Mouse (Mus musculus): ENCODE results near the gene Sertad3. TPM values are rescaled to one million over a fixed set of nuclear protein-coding genes. Genes with fewer than 3 reads are reported as not detected.
A peak's percentile ranks its signal among the peaks of the same experiment; 100 is the strongest.

Sertad3 gene
- polyA plus RNA-seq, 1 experiment from 2014 or later, result 37.6 TPM

DNA sequence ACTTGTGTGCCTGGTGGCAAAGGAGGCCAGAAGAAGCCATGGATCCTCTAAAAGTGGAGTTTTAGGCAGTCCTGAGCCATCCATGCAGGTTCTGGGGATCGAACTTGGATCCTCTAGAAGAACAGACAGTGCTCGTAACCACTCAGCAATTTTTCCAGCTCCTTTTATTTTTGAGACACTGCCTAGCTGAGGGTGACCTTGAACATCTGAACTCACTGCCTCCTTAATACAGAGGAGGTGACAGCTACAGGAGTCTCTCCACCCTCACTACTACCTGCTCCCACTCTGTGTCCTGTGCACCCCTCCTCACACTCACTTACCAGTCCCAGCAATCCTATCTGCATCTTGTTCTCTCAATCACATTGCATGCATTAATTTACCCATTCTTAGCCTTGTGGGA lies 2.0 kb downstream of the Sertad3 start:
- peaks cover 24% of the 10 kb centered on the region for H3K36me3 ChIP-seq (ENCODE audit: control insufficient read depth, insufficient read depth)
- no peak for ATAC-seq (ENCODE audit: low read depth)
- H3K4me3 ChIP-seq (ENCODE audit: low read depth, low read length), result peak overlapping the region; percentile 98
- H3K4me2 ChIP-seq (ENCODE audit: low read depth, low read length), result peak overlapping the region; percentile 78
- peak overlapping the region; percentile 73 for H3K9ac ChIP-seq (ENCODE audit: low read depth, low read length)
- no peaks in the 10 kb centered on the region for H3K27me3 ChIP-seq (ENCODE audit: control insufficient read depth, insufficient read depth, low read depth, low read length)
- peak overlapping the region; percentile 99 for H3K27ac ChIP-seq (ENCODE audit: low read length)
- no peaks in the 10 kb centered on the region for H3K9me3 ChIP-seq (replicated peaks; ENCODE audit: control insufficient read depth, low read length)
- peaks cover 49% of the 10 kb centered on the region for H3K4me1 ChIP-seq (ENCODE audit: control insufficient read depth, low read depth, low read length)
- WGBS (ENCODE audit: insufficient replicate concordance), result 84% methylated on average over 2 of the region's 2 CpGs

DNA sequence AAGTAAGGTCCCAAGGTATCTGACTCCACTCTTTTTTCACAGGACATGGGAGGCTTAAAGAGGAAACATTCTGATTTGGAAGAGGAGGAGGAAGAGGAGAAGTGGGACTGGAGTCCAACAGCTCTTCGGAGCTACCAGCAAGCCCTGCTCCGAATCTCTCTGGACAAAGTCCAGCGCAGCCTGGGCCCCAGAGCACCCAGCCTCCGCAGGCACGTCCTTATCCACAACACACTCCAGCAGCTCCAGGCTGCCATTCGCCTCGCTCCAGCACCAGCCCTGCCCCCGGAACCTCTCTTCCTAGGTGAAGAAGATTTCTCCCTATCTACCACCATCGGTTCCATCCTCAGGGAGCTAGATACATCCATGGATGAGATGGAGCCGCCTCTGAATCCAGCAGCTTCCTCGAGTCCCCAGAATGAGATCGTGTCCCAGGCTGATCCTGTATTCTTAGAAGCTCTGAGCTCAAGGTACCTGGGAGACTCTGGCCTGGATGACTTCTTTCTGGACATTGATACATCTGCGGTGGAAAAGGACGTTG lies 2.6 kb downstream of the Sertad3 start:
- Histone ChIP-seq H3K27ac (ENCODE audit: low read length) (peak overlapping the region; percentile 99), H3K36me3 (ENCODE audit: control insufficient read depth, insufficient read depth) (peaks cover 24% of the 10 kb centered on the region), H3K4me2 (ENCODE audit: low read depth, low read length) (peak overlapping the region; percentile 78), H3K27me3 (ENCODE audit: control insufficient read depth, insufficient read depth, low read depth, low read length) (no peaks in the 10 kb centered on the region), H3K9ac (ENCODE audit: low read depth, low read length) (no peak overlapping the region), H3K4me3 (ENCODE audit: low read depth, low read length) (no peak overlapping the region; the same call in 1 of the 2 replicates), H3K4me1 (ENCODE audit: control insufficient read depth, low read depth, low read length) (peaks cover 55% of the 10 kb centered on the region), H3K9me3 (replicated peaks; ENCODE audit: control insufficient read depth, low read length) (no peaks in the 10 kb centered on the region)
- no peak for ATAC-seq (ENCODE audit: low read depth)
- 88% methylated on average over 14 of the region's 14 CpGs for WGBS (ENCODE audit: insufficient replicate concordance)

- 47% methylated on average over 7 of the region's 7 CpGs for WGBS (ENCODE audit: insufficient replicate concordance)
- Histone ChIP-seq H3K36me3 (ENCODE audit: control insufficient read depth, insufficient read depth) (peaks cover 24% of the 10 kb centered on the region), H3K9me3 (replicated peaks; ENCODE audit: control insufficient read depth, low read length) (no peaks in the 10 kb centered on the region), H3K4me2 (ENCODE audit: low read depth, low read length) (no peak overlapping the region; the same call in 1 of the 2 replicates), H3K27me3 (ENCODE audit: control insufficient read depth, insufficient read depth, low read depth, low read length) (no peaks in the 10 kb centered on the region), H3K4me1 (ENCODE audit: control insufficient read depth, low read depth, low read length) (peaks cover 72% of the 10 kb centered on the region), H3K9ac (ENCODE audit: low read depth, low read length) (0 out of 2 replicates have a peak overlapping the region, but pooled peaks have one; percentile 14), H3K4me3 (ENCODE audit: low read depth, low read length) (no peak overlapping the region), H3K27ac (ENCODE audit: low read length) (peak overlapping the region; percentile 92)
- ATAC-seq (ENCODE audit: low read depth), result no peak
These were observed 5.0 kb downstream of the Sertad3 start for GRCm38 (mm10) chr7:27478561-27478960.

- ATAC-seq (ENCODE audit: low read depth), result no peak
- Histone ChIP-seq H3K27ac (ENCODE audit: low read length) (peak overlapping the region; percentile 92), H3K4me3 (ENCODE audit: low read depth, low read length) (peak overlapping the region; percentile 26; the same call in 1 of the 2 replicates), H3K27me3 (ENCODE audit: control insufficient read depth, insufficient read depth, low read depth, low read length) (no peaks in the 10 kb centered on the region), H3K4me2 (ENCODE audit: low read depth, low read length) (peak overlapping the region; percentile 81), H3K4me1 (ENCODE audit: control insufficient read depth, low read depth, low read length) (peaks cover 79% of the 10 kb centered on the region), H3K36me3 (ENCODE audit: control insufficient read depth, insufficient read depth) (peaks cover 24% of the 10 kb centered on the region), H3K9ac (ENCODE audit: low read depth, low read length) (peak overlapping the region; percentile 24; the same call in 1 of the 2 replicates), H3K9me3 (replicated peaks; ENCODE audit: control insufficient read depth, low read length) (no peaks in the 10 kb centered on the region)
- 66% methylated on average over 1 of the region's 1 CpGs for WGBS (ENCODE audit: insufficient replicate concordance)
These were observed 6.2 kb downstream of the Sertad3 start for GRCm38 (mm10) chr7:27479750-27480149.

GRCm38 (mm10) chr7:27480506-27480905 lies 6.9 kb downstream of the Sertad3 start:
- peak overlapping the region; percentile 73 for H3K9ac ChIP-seq (ENCODE audit: low read depth, low read length)
- 66% methylated on average over 3 of the region's 3 CpGs for WGBS (ENCODE audit: insufficient replicate concordance)
- peaks cover 80% of the 10 kb centered on the region for H3K4me1 ChIP-seq (ENCODE audit: control insufficient read depth, low read depth, low read length)
- no peaks in the 10 kb centered on the region for H3K9me3 ChIP-seq (replicated peaks; ENCODE audit: control insufficient read depth, low read length)
- peak overlapping the region; percentile 54 for H3K4me3 ChIP-seq (ENCODE audit: low read depth, low read length)
- no peaks in the 10 kb centered on the region for H3K27me3 ChIP-seq (ENCODE audit: control insufficient read depth, insufficient read depth, low read depth, low read length)
- H3K36me3 ChIP-seq (ENCODE audit: control insufficient read depth, insufficient read depth), result peaks cover 24% of the 10 kb centered on the region
- H3K4me2 ChIP-seq (ENCODE audit: low read depth, low read length), result peak overlapping the region; percentile 81
- no peak for ATAC-seq (ENCODE audit: low read depth)
- H3K27ac ChIP-seq (ENCODE audit: low read length), result peak overlapping the region; percentile 92

- H3K27me3 ChIP-seq (ENCODE audit: control insufficient read depth, insufficient read depth, low read depth, low read length), result no peaks in the 10 kb centered on the region
- 15% methylated on average over 11 of the region's 11 CpGs for WGBS (ENCODE audit: insufficient replicate concordance)
- no peak for ATAC-seq (ENCODE audit: low read depth)
- H3K4me1 ChIP-seq (ENCODE audit: control insufficient read depth, low read depth, low read length), result peaks cover 78% of the 10 kb centered on the region
- peak overlapping the region; percentile 73 for H3K9ac ChIP-seq (ENCODE audit: low read depth, low read length)
- H3K36me3 ChIP-seq (ENCODE audit: control insufficient read depth, insufficient read depth), result peaks cover 20% of the 10 kb centered on the region
- H3K4me3 ChIP-seq (ENCODE audit: low read depth, low read length), result peak overlapping the region; percentile 54
- H3K27ac ChIP-seq (ENCODE audit: low read length), result peak overlapping the region; percentile 92
- no peaks in the 10 kb centered on the region for H3K9me3 ChIP-seq (replicated peaks; ENCODE audit: control insufficient read depth, low read length)
- H3K4me2 ChIP-seq (ENCODE audit: low read depth, low read length), result peak overlapping the region; percentile 81
These were observed 7.5 kb downstream of the Sertad3 start for GRCm38 (mm10) chr7:27480927-27481626.

DNA sequence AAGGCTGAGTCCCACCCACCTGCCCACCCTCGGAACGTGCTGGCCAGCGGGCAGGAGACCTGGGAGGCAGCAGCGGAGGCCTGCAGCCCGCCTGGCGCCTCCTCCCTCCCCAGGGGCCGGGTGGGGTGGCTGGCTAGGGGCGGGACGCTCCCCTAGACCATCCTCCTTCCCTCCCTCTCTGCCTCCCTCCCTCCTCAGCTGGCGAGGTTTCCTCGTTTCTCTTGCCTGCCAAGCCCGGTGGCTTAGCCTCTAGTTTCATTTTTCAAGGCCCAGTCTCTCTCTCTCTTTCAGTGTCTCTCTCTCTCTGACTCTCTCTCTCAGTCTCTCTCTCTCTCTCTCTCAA lies 8.0 kb downstream of the Sertad3 start:
- Histone ChIP-seq H3K27me3 (ENCODE audit: control insufficient read depth, insufficient read depth, low read depth, low read length) (no peaks in the 10 kb centered on the region), H3K9me3 (replicated peaks; ENCODE audit: control insufficient read depth, low read length) (no peaks in the 10 kb centered on the region), H3K4me3 (ENCODE audit: low read depth, low read length) (peak overlapping the region; percentile 54), H3K36me3 (ENCODE audit: control insufficient read depth, insufficient read depth) (peaks cover 15% of the 10 kb centered on the region), H3K4me1 (ENCODE audit: control insufficient read depth, low read depth, low read length) (peaks cover 73% of the 10 kb centered on the region), H3K27ac (ENCODE audit: low read length) (peak overlapping the region; percentile 92), H3K4me2 (ENCODE audit: low read depth, low read length) (peak overlapping the region; percentile 81), H3K9ac (ENCODE audit: low read depth, low read length) (peak overlapping the region; percentile 73)
- WGBS (ENCODE audit: insufficient replicate concordance), result 0% methylated on average over 12 of the region's 12 CpGs
- ATAC-seq (ENCODE audit: low read depth), result peak; percentile 98

- H3K4me1 ChIP-seq (ENCODE audit: control insufficient read depth, low read depth, low read length), result peaks cover 66% of the 10 kb centered on the region
- no peaks in the 10 kb centered on the region for H3K27me3 ChIP-seq (ENCODE audit: control insufficient read depth, insufficient read depth, low read depth, low read length)
- 73% methylated on average over 4 of the region's 4 CpGs for WGBS (ENCODE audit: insufficient replicate concordance)
- H3K9me3 ChIP-seq (replicated peaks; ENCODE audit: control insufficient read depth, low read length), result no peaks in the 10 kb centered on the region
- H3K9ac ChIP-seq (ENCODE audit: low read depth, low read length), result no peak overlapping the region
- H3K27ac ChIP-seq (ENCODE audit: low read length), result no peak overlapping the region
- H3K36me3 ChIP-seq (ENCODE audit: control insufficient read depth, insufficient read depth), result no peaks in the 10 kb centered on the region
- no peak overlapping the region for H3K4me3 ChIP-seq (ENCODE audit: low read depth, low read length)
- no peak overlapping the region for H3K4me2 ChIP-seq (ENCODE audit: low read depth, low read length)
- ATAC-seq (ENCODE audit: low read depth), result no peak
These were observed 10.3 kb downstream of the Sertad3 start for GRCm38 (mm10) chr7:27483860-27484259.

DNA sequence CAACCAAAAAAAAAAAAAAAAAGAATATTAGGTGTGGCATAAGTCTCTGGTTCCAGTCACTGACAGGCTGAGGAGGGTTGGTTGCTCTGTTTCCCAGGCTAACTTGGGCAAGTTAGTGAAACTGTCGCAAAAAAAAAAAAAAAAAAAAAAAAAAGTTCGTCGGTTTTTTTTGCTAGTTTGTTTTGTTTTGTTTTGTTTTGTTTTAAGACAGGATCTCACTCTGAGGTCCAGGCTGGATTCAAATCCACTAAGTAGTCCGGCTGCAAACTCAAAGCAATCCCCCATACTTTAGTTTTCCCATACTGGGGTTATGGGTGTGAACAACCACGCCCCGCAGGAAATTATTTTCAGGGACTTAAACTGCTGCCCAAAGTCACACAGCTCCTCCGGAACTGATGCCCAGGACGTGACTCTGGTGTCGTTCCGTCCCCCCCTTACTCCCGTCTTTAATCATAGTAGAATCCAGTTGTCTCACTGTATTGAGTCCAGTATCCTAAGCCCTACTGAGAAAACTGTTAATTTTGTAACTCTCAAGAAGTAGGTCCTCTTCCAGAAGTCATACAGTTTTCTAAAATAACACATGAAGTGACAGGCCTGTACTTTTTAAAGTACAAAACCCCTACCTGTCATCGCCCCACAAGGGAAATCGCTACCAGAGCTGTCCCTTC lies 12.7 kb downstream of the Sertad3 start:
- peak overlapping the region; percentile 77 for H3K9ac ChIP-seq (ENCODE audit: low read depth, low read length)
- peaks cover 65% of the 10 kb centered on the region for H3K4me1 ChIP-seq (ENCODE audit: control insufficient read depth, low read depth, low read length)
- peaks cover 10% of the 10 kb centered on the region for H3K36me3 ChIP-seq (ENCODE audit: control insufficient read depth, insufficient read depth)
- H3K27me3 ChIP-seq (ENCODE audit: control insufficient read depth, insufficient read depth, low read depth, low read length), result no peaks in the 10 kb centered on the region
- peak overlapping the region; percentile 93 for H3K4me3 ChIP-seq (ENCODE audit: low read depth, low read length)
- ATAC-seq (ENCODE audit: low read depth), result no peak
- H3K9me3 ChIP-seq (replicated peaks; ENCODE audit: control insufficient read depth, low read length), result no peaks in the 10 kb centered on the region
- WGBS (ENCODE audit: insufficient replicate concordance), result 2% methylated on average over 13 of the region's 13 CpGs
- H3K27ac ChIP-seq (ENCODE audit: low read length), result peak overlapping the region; percentile 96
- peak overlapping the region; percentile 90 for H3K4me2 ChIP-seq (ENCODE audit: low read depth, low read length)
